ENCODE assay signal across 21 mouse cellular contexts in the genomic region with DNA sequence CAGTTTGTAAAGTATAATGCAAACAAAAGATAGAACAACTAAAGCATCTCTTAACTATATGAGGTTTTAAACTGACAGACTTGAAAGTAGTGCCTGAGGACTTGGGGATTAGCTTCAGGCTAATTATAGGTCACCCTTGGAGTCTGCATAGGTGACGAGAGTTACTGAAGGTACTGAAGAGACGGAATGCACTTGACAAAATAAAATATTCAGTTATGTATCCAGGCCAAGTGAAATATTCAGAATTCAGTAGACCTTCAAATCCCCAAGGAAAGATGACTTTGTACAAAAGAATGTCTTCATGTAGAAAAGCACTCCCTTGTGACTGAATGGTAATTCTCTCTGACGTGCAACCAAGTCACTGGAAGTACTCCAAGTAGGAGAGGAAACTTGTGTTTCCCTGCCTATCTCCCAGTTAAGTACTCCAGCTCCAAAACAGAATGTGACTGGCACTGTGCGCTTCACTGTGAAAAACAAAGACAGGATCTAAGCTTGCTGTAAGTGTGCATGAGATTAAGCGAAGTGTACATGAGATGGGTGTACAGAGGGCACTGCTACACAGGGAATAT.
DNase-seq lines count a peak whose midpoint lies in the region; ATAC-seq lines count a peak whose summit lies in the region.
"Had no signal": no experiment of that assay in that cellular context is flagged by ENCODE, and none has a peak within 500 bp of the region (broad histone marks: within the 10 kb centered on the region; RNA-seq: fewer than 3 reads in every experiment).

No protein-coding gene starts in this region.

- H3K27me3 ChIP-seq in heart, embryonic 15.5 days: no peaks in the 10 kb centered on the region
- H3K27me3 ChIP-seq: forebrain, embryonic 15.5 days; megakaryocyte, embryonic 14.5 days; neural tube, embryonic 13.5 days; stomach, embryonic 15.5 days had no signal

- H3K27ac ChIP-seq in heart, embryonic 15.5 days: 0 out of 2 replicates have a peak overlapping the region, but pooled peaks have one; percentile 12
- H3K27ac ChIP-seq: forebrain, embryonic 15.5 days; hindbrain, embryonic 10.5 days; neural tube, embryonic 13.5 days; stomach, embryonic 15.5 days had no signal

- ATAC-seq in heart, embryonic 15.5 days (replicated peaks; ENCODE audit: insufficient number of reproducible peaks, insufficient read depth, low FRiP score, low read depth): no peak
- ATAC-seq: forebrain, embryonic 15.5 days had no signal

- no peak overlapping the region for H3K4me3 ChIP-seq in heart, embryonic 15.5 days
- H3K4me3 ChIP-seq: erythroblast, embryonic 14.5 days; forebrain, embryonic 15.5 days; hindbrain, embryonic 10.5 days; megakaryocyte, embryonic 14.5 days; neural tube, embryonic 13.5 days; stomach, embryonic 15.5 days had no signal

- 43% methylated on average over 5 of the region's 5 CpGs for WGBS in heart, embryonic 15.5 days

- no peaks in the 10 kb centered on the region for H3K36me3 ChIP-seq in heart, embryonic 15.5 days
- H3K36me3 ChIP-seq: forebrain, embryonic 15.5 days; hindbrain, embryonic 10.5 days; neural tube, embryonic 13.5 days; stomach, embryonic 15.5 days had no signal

- 0 out of 2 replicates have a peak, but pooled peaks cover 2% of the 10 kb centered on the region for H3K4me1 ChIP-seq in heart, embryonic 15.5 days (replicated peaks)
- H3K4me1 ChIP-seq: forebrain, embryonic 15.5 days; hindbrain, embryonic 10.5 days; megakaryocyte, embryonic 14.5 days; neural tube, embryonic 13.5 days; stomach, embryonic 15.5 days had no signal

- H3K4me2 ChIP-seq in heart, embryonic 15.5 days: peak overlapping the region; percentile 14; the same call in 1 of the 2 replicates
- H3K4me2 ChIP-seq: forebrain, embryonic 15.5 days; neural tube, embryonic 13.5 days; stomach, embryonic 15.5 days had no signal

- peak; percentile 38 for DNase-seq in heart, adult 8-10 months (ENCODE audit: low spot score)
- DNase-seq in heart, adult 11 months: no peak
- DNase-seq in 3134 (ENCODE audit: extremely low read depth, insufficient read length, low spot score) (peak; percentile 0), NIH3T3 (ENCODE audit: low read depth) (peak; percentile 1)
- DNase-seq in layer of hippocampus, adult 18-20 months (ENCODE audit: low spot score in 2 of 2): no peak
- DNase-seq in urinary bladder, postnatal 10 days (ENCODE audit: low spot score): no peak
- DNase-seq: cerebellum, adult 9-10 months; kidney, adult 11 months; kidney, postnatal 14 days; left cerebral cortex, postnatal 4 days; liver; lung, postnatal 14 days; midbrain, embryonic 14.5 days; thymus, adult 2 months had no signal

- H3K9ac ChIP-seq in heart, embryonic 15.5 days: no peak overlapping the region
- H3K9ac ChIP-seq: forebrain, embryonic 15.5 days; neural tube, embryonic 13.5 days; stomach, embryonic 15.5 days had no signal

- H3K9me3 ChIP-seq in heart, embryonic 15.5 days (replicated peaks): no peaks in the 10 kb centered on the region
- H3K9me3 ChIP-seq: forebrain, embryonic 15.5 days; hindbrain, embryonic 10.5 days; megakaryocyte, embryonic 14.5 days; neural tube, embryonic 13.5 days; stomach, embryonic 15.5 days had no signal

Comparison
In these comparisons a context has a peak if more than half of its experiments do, and no peak if none do; other contexts are left out.
1. DNase-seq: peak in heart, adult 8-10 months (single experiment), 3134 (single experiment) and NIH3T3 (single experiment); none in heart, adult 11 months (single experiment), layer of hippocampus, adult 18-20 months (0 of 2) and urinary bladder, postnatal 10 days (single experiment).